Mouse (Mus musculus) kidney, embryonic 16.5 days (tissue): ENCODE results near the gene Lamc1. TPM values are rescaled to one million over a fixed set of nuclear protein-coding genes. Genes with fewer than 3 reads are reported as not detected.
"Not testable (repeated sequence)": the region's sequence is repeated elsewhere in the genome, so short reads cannot be mapped to it uniquely, and the experiment has no call there.

Experiments
- ATAC-seq: fragments of 200-750 bp; cut with Nextera tagmentation; 2 replicates; pipeline ENCODE4 v1.8.0; 2017; ENCODE audit warnings: moderate TSS enrichment; ENCODE audit not compliant: low FRiP score, low TSS enrichment
- H3K27ac ChIP-seq: fragments of 300-500 bp; sonication (generic); 2 replicates; pipeline ENCODE4 v1.5.1; 2014; ENCODE audit warnings: low read length
- H3K27me3 ChIP-seq: fragments of 300-500 bp; sonication (generic); 2 replicates; pipeline ENCODE4 v1.6.1; 2014; ENCODE audit warnings: low read length, control low read depth, mixed read lengths; ENCODE audit not compliant: insufficient read depth
- H3K36me3 ChIP-seq: fragments of 300-500 bp; sonication (generic); 2 replicates; pipeline ENCODE4 v1.6.1; 2014; ENCODE audit warnings: low read length, control low read depth, mixed read lengths; ENCODE audit not compliant: insufficient read depth
- H3K4me1 ChIP-seq: fragments of 300-500 bp; sonication (generic); 2 replicates; pipeline ENCODE4 v1.6.1; 2014; ENCODE audit warnings: low read length, control low read depth, mixed read lengths; ENCODE audit not compliant: insufficient read depth
- H3K4me2 ChIP-seq: fragments of 300-500 bp; sonication (generic); replicated peaks from 2 replicates; pipeline ENCODE4 v1.6.1; 2014; ENCODE audit warnings: low read depth, low read length
- H3K4me3 ChIP-seq: fragments of 300-500 bp; sonication (generic); 2 replicates; pipeline ENCODE4 v1.5.1; 2014; ENCODE audit warnings: mild to moderate bottlenecking, low read length
- H3K9ac ChIP-seq: fragments of 300-500 bp; sonication (generic); replicated peaks from 2 replicates; pipeline ENCODE4 v1.6.1; 2014; ENCODE audit warnings: low read length
- H3K9me3 ChIP-seq: fragments of 300-500 bp; sonication (generic); 2 replicates; pipeline ENCODE4 v1.6.1; 2016; ENCODE audit warnings: low read length, control low read depth
- WGBS: fragments of 180-500 bp; shearing (Covaris S2); extraction: QIAGEN DNeasy Blood & Tissue Kit; methylation state at CpG from one replicate; pipeline ENCODE4 v1.1.7; 2014; 5-methylcytosine and 5-hydroxymethylcytosine counted together
- polyA plus RNA-seq: library from polyadenylated mRNA; unstranded; fragments of >200 nt; fragmentation: Nextera tagmentation; extraction: Ambion mirVana; gene quantifications from 2 replicates; pipeline ENCODE4 v1.2.1, GENCODE M21; 2015

The Lamc1 gene
- polyA plus RNA-seq, 1 experiment from 2014 or later, result 105 TPM

- 62% methylated on average over 9 of the region's 9 CpGs for WGBS
- 0 out of 2 replicates have a peak, but pooled peaks cover under 1% of the 10 kb centered on the region for H3K36me3 ChIP-seq
- H3K4me2 ChIP-seq, result peak overlapping the region; percentile 18
- no peaks in the 10 kb centered on the region for H3K27me3 ChIP-seq
- ATAC-seq, result peak; percentile 78
- H3K9ac ChIP-seq, result peak overlapping the region; percentile 15
- H3K4me1 ChIP-seq, result peaks cover 30% of the 10 kb centered on the region
- peak overlapping the region; percentile 82 for H3K27ac ChIP-seq
- H3K4me3 ChIP-seq, result no peak overlapping the region
- no peaks in the 10 kb centered on the region for H3K9me3 ChIP-seq
Measured at GRCm38 (mm10) chr1:153308179-153308914, 24.2 kb downstream of the Lamc1 start.

GRCm38 (mm10) chr1:153307509-153308178, 24.9 kb downstream of the Lamc1 start:
- H3K4me2 ChIP-seq, result peak overlapping the region; percentile 18; the same call in 1 of the 2 replicates
- H3K9ac ChIP-seq, result no peak overlapping the region
- 45% methylated on average over 12 of the region's 12 CpGs for WGBS
- no peaks in the 10 kb centered on the region for H3K9me3 ChIP-seq
- no peak overlapping the region for H3K4me3 ChIP-seq
- H3K4me1 ChIP-seq, result peaks cover 30% of the 10 kb centered on the region
- ATAC-seq, result 0 out of 2 replicates have a peak, but pooled peaks have one; percentile 62
- H3K27ac ChIP-seq, result peak overlapping the region; percentile 82
- no peaks in the 10 kb centered on the region for H3K27me3 ChIP-seq
- no peaks in the 10 kb centered on the region for H3K36me3 ChIP-seq

- H3K27me3 ChIP-seq, H3K36me3 ChIP-seq, H3K9ac ChIP-seq, H3K4me3 ChIP-seq, H3K9me3 ChIP-seq, ATAC-seq, H3K4me2 ChIP-seq, H3K27ac ChIP-seq: not testable (repeated sequence)
- WGBS, result 84% methylated on average over 9 of the region's 9 CpGs
- H3K4me1 ChIP-seq, result peaks cover 30% of the 10 kb centered on the region
Measured at GRCm38 (mm10) chr1:153305728-153306127, 26.9 kb downstream of the Lamc1 start.

GRCm38 (mm10) chr1:153305249-153305648, 27.3 kb downstream of the Lamc1 start:
- H3K36me3 ChIP-seq, H3K4me2 ChIP-seq, ATAC-seq, H3K9me3 ChIP-seq, H3K27ac ChIP-seq, H3K9ac ChIP-seq, H3K27me3 ChIP-seq, H3K4me3 ChIP-seq: not testable (repeated sequence)
- H3K4me1 ChIP-seq, result peaks cover 28% of the 10 kb centered on the region
- WGBS, result 91% methylated on average over 22 of the region's 22 CpGs

- not testable (repeated sequence) for H3K9me3 ChIP-seq, H3K4me3 ChIP-seq, ATAC-seq, H3K27me3 ChIP-seq, H3K36me3 ChIP-seq, H3K27ac ChIP-seq, H3K4me2 ChIP-seq, H3K9ac ChIP-seq, H3K4me1 ChIP-seq
- 75% methylated on average over 5 of the region's 5 CpGs for WGBS
Measured at GRCm38 (mm10) chr1:153299436-153299835, 33.1 kb downstream of the Lamc1 start.

- H3K4me3 ChIP-seq, ATAC-seq, H3K9me3 ChIP-seq, H3K27me3 ChIP-seq, H3K27ac ChIP-seq, H3K9ac ChIP-seq, H3K4me2 ChIP-seq, H3K36me3 ChIP-seq: not testable (repeated sequence)
- 91% methylated on average over 4 of the region's 4 CpGs for WGBS
- peaks cover 21% of the 10 kb centered on the region for H3K4me1 ChIP-seq
Measured at GRCm38 (mm10) chr1:153297774-153298363, 34.7 kb downstream of the Lamc1 start.

GRCm38 (mm10) chr1:153296035-153296434, 36.6 kb downstream of the Lamc1 start:
- 78% methylated on average over 6 of the region's 6 CpGs for WGBS
- Histone ChIP-seq H3K36me3 (no peaks in the 10 kb centered on the region), H3K27me3 (no peaks in the 10 kb centered on the region), H3K9me3 (no peaks in the 10 kb centered on the region), H3K4me1 (peaks cover 37% of the 10 kb centered on the region), H3K4me2 (no peak overlapping the region), H3K9ac (no peak overlapping the region), H3K27ac (no peak overlapping the region; the same call in 1 of the 2 replicates), H3K4me3 (no peak overlapping the region)
- no peak for ATAC-seq

GRCm38 (mm10) chr1:153292892-153293291, 39.7 kb downstream of the Lamc1 start:
- H3K4me2 ChIP-seq, result no peak overlapping the region
- no peak overlapping the region for H3K4me3 ChIP-seq
- peaks cover 46% of the 10 kb centered on the region for H3K4me1 ChIP-seq
- H3K36me3 ChIP-seq, result 0 out of 2 replicates have a peak, but pooled peaks cover 3% of the 10 kb centered on the region
- H3K9me3 ChIP-seq, result no peaks in the 10 kb centered on the region
- H3K27me3 ChIP-seq, result no peaks in the 10 kb centered on the region
- no peak for ATAC-seq
- no peak overlapping the region for H3K9ac ChIP-seq
- H3K27ac ChIP-seq, result no peak overlapping the region
- WGBS, result 49% methylated on average over 5 of the region's 5 CpGs

- no peaks in the 10 kb centered on the region for H3K27me3 ChIP-seq
- peak overlapping the region; percentile 31; the same call in 1 of the 2 replicates for H3K27ac ChIP-seq
- peaks cover 46% of the 10 kb centered on the region for H3K4me1 ChIP-seq
- H3K36me3 ChIP-seq, result 0 out of 2 replicates have a peak, but pooled peaks cover 3% of the 10 kb centered on the region
- peak; percentile 66; the same call in 1 of the 2 replicates for ATAC-seq
- H3K4me2 ChIP-seq, result no peak overlapping the region
- 19% methylated on average over 6 of the region's 6 CpGs for whole genome bisulfite sequencing
- no peak overlapping the region for H3K9ac ChIP-seq
- no peaks in the 10 kb centered on the region for H3K9me3 ChIP-seq
- H3K4me3 ChIP-seq, result no peak overlapping the region
Measured at GRCm38 (mm10) chr1:153292202-153292601, 40.4 kb downstream of the Lamc1 start.
